Mouse (Mus musculus) hindbrain, embryonic 10.5 days (tissue): ENCODE results near the gene Cyren. TPM values are rescaled to one million over a fixed set of nuclear protein-coding genes. Genes with fewer than 3 reads are reported as not detected.

Experiments
- DNase-seq: peaks from one replicate; pipeline ENCODE4 v3.0.0-alpha.2; 2017; ENCODE audit warnings: low spot score
- H3K27ac ChIP-seq: fragments of 300-500 bp; sonication (generic); 2 replicates; pipeline ENCODE4 v1.5.1; 2016; ENCODE audit warnings: mild to moderate bottlenecking, moderate library complexity
- H3K27me3 ChIP-seq: fragments of 300-500 bp; sonication (generic); 2 replicates; pipeline ENCODE4 v1.6.1; 2016; ENCODE audit warnings: mild to moderate bottlenecking; ENCODE audit not compliant: poor library complexity, insufficient read depth, severe bottlenecking
- H3K36me3 ChIP-seq: fragments of 300-500 bp; sonication (generic); 2 replicates; pipeline ENCODE4 v1.6.1; 2016; ENCODE audit warnings: mild to moderate bottlenecking, moderate library complexity
- H3K4me1 ChIP-seq: fragments of 300-500 bp; sonication (generic); replicated peaks from 2 replicates; pipeline ENCODE4 v1.6.1; 2016; ENCODE audit warnings: mild to moderate bottlenecking
- H3K4me3 ChIP-seq: fragments of 300-500 bp; sonication (generic); 2 replicates; pipeline ENCODE4 v1.5.1; 2016; ENCODE audit warnings: mild to moderate bottlenecking, moderate library complexity
- H3K9me3 ChIP-seq: fragments of 300-500 bp; sonication (generic); 2 replicates; pipeline ENCODE4 v1.6.1; 2016; ENCODE audit warnings: mild to moderate bottlenecking, moderate library complexity
- WGBS: fragments of 180-500 bp; shearing (Covaris S2); methylation state at CpG from one replicate; pipeline ENCODE4 v1.1.7; 2016; 5-methylcytosine and 5-hydroxymethylcytosine counted together
- polyA plus RNA-seq: library from polyadenylated mRNA; unstranded; fragments of >200 nt; fragmentation: Nextera tagmentation; extraction: Ambion mirVana; gene quantifications from 2 replicates; pipeline ENCODE4 v1.2.1, GENCODE M21; 2016

Gene Cyren
- polyA plus RNA-seq, 1 experiment from 2014 or later = 17.9 TPM

DNA sequence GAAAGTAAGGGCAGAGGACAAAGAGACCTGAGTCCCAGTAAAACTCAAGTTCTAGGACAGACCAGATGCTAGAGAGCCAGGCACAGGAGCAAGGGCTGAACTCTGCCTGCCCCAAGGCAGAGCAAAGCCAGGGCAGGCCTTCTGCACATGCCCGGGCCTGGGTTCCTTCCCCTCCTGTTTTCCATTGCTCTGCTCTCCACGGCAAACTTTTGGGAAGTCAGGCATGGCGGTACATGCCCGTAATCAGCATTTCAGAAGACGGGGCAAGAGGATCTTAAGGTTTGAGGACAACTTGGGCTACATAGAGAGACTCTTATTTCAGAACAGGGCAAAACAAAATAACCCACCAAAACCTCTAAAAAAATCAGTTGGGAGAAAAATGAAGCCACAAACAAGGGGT, 7.7 kb downstream of the Cyren start:
- no peak for DNase-seq
- no peaks in the 10 kb centered on the region for H3K27me3 ChIP-seq
- no peak overlapping the region for H3K4me3 ChIP-seq
- H3K27ac ChIP-seq = peak overlapping the region; percentile 72
- peaks cover 21% of the 10 kb centered on the region; the same call in 1 of the 2 replicates for H3K36me3 ChIP-seq
- H3K4me1 ChIP-seq = peaks cover 47% of the 10 kb centered on the region
- 85% methylated on average over 5 of the region's 5 CpGs for WGBS
- H3K9me3 ChIP-seq = no peaks in the 10 kb centered on the region

DNA sequence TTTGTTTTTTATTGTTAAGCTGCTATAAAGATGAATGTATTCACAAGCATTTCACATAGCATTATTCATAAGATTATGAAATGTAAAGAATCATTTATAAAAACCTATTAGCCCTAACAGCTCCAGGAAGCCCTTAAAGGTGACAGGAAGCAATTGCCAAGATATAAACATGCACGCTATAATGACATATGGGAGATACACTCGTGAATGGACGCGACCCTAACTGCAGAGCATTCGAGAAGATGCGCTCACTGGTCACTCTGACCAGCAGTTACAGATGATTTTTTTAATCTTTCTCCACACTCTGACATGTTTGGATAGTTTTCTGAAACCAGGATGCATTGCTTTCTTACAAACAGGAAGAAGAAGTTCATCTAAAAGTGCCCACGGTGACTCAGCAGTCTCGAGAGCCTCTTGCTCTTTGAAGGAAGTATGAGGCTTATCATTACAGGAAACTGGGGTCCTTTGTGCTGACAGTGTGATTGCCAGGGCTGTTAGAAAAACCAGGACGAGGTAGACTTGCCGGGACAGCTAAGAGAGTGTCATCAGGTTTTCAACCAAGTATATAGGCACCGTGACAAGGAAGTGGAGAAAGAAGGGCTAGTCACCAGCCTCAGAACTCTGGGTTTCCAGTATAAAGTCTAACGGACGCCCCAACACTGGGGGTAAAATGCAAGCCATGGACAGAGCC, 8.5 kb downstream of the Cyren start:
- Histone ChIP-seq H3K27me3 (no peaks in the 10 kb centered on the region), H3K36me3 (peaks cover 18% of the 10 kb centered on the region; the same call in 1 of the 2 replicates), H3K4me3 (no peak overlapping the region), H3K27ac (peak overlapping the region; percentile 72; the same call in 1 of the 2 replicates), H3K9me3 (no peaks in the 10 kb centered on the region), H3K4me1 (peaks cover 41% of the 10 kb centered on the region)
- WGBS = 85% methylated on average over 13 of the region's 13 CpGs
- DNase-seq = no peak

DNA sequence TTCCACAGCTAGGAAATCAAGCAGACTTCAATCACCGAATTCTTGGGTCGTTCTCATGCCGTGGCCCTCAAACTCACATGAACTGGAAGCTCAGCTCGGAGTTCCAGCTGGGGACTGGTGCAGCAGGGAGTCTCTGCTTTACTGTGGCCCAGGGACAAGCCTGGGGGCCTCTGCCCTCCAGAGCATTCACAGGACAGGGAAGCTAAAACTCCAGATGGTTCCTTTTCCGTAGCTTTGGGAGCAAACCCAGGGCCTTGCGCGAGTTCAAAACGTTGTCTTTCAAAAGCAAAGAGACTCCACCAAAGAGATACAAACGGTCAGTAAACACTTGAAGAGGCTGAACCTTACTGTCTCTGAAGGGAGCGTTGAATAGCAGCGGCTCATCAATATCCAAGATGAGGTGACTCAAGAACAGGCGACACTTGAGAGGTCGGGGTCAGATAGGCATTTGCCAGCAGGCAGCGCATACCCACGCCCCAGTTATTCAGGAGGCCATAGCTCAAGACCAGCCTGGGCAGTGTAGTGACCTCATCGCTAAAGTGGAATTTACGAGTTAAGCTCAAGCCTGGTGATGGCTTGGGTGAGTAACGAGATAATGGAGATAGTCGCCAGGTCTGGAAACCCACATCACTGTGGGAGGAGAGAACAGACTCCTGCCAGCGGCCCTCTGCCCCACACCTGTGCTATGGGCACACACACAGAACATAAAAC, 9.2 kb downstream of the Cyren start:
- Histone ChIP-seq H3K27ac (peak overlapping the region; percentile 60), H3K27me3 (no peaks in the 10 kb centered on the region), H3K9me3 (no peaks in the 10 kb centered on the region), H3K36me3 (peaks cover 11% of the 10 kb centered on the region; the same call in 1 of the 2 replicates), H3K4me1 (peaks cover 34% of the 10 kb centered on the region), H3K4me3 (no peak overlapping the region)
- no peak for DNase-seq
- WGBS = 81% methylated on average over 20 of the region's 20 CpGs

DNA sequence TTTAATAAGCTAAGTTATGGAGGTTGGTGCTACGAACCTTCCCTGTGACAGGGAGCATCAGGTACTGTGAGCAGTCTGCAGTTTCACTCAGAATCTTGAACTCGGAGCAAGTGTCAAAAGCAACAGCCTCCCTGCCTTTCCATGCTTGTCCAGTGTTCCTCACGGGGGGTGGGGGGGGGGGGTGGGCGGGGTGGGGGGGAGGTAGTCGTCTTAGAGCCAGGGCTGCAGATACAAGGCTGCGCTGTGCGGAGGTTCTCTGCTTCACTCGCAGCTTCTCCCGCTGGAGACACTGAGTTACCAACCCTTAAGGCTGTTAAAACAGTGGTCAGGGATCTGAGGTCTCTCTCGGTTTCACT, 9.9 kb downstream of the Cyren start:
- whole genome bisulfite sequencing = 77% methylated on average over 10 of the region's 10 CpGs
- no peaks in the 10 kb centered on the region for H3K9me3 ChIP-seq
- no peak overlapping the region for H3K4me3 ChIP-seq
- H3K27ac ChIP-seq = no peak overlapping the region; the same call in 1 of the 2 replicates
- H3K36me3 ChIP-seq = 0 out of 2 replicates have a peak, but pooled peaks cover 4% of the 10 kb centered on the region
- no peak for DNase-seq
- H3K4me1 ChIP-seq = peaks cover 38% of the 10 kb centered on the region
- no peaks in the 10 kb centered on the region for H3K27me3 ChIP-seq

DNA sequence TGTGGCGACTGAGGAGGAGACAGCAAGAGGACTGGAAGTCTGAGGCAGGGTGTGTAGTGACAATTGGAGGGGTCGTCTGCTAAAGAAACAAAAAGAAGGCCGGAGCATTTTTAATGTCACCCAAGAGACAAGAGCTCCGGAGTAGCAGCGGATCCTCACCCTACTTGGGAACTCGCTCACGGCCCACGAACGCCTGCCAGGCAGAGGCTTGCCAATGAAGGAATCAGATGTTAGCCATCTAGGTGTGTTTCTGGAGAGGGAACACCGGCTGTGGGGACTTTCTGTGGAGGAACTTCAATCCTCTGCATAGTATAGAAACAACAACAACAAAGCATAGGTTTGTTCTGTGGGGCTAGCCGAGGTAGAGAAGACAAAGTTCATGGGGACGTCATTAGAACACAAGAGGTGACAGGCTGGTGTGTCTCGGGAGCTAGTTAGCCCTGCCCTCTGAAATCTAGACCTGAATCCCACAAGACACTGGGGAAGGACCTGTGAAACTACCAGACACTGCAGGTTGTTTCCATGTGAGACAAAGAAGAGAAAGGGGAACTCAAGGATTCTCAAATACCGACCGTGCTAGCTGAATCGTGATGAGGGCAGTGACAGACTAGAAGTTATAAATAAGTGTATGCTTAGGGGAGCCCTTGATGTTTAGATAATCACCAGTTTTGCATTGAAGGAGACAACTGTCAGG, 10.4 kb downstream of the Cyren start:
- Histone ChIP-seq H3K4me3 (no peak overlapping the region), H3K27ac (peak overlapping the region; percentile 76), H3K4me1 (peaks cover 39% of the 10 kb centered on the region), H3K36me3 (no peaks in the 10 kb centered on the region), H3K27me3 (no peaks in the 10 kb centered on the region), H3K9me3 (no peaks in the 10 kb centered on the region)
- no peak for DNase-seq
- WGBS = 74% methylated on average over 16 of the region's 16 CpGs

DNA sequence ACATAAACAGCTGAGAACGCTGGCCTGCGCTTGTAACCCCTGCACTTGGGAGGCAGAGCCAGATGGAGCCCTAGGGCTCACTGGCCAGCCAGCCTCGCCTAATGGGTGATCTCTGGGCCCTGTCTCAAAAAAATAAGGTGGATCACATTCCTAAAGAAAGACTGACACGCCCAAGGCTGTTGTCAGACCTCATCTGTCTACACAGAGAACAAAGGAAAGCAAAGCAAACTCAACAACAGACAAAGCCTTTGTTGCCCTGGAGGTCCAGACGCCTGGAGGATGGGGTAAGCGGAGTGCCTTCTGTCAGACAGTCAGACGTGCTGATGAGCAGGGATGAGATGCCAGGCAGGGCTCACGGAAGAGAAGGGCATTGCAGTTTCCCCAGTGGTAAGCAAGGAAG, 11.1 kb downstream of the Cyren start:
- WGBS = 29% methylated on average over 8 of the region's 8 CpGs
- Histone ChIP-seq H3K4me3 (no peak overlapping the region), H3K27me3 (no peaks in the 10 kb centered on the region), H3K4me1 (peaks cover 39% of the 10 kb centered on the region), H3K27ac (peak overlapping the region; percentile 76), H3K9me3 (no peaks in the 10 kb centered on the region), H3K36me3 (no peaks in the 10 kb centered on the region)
- DNase-seq = no peak

DNA sequence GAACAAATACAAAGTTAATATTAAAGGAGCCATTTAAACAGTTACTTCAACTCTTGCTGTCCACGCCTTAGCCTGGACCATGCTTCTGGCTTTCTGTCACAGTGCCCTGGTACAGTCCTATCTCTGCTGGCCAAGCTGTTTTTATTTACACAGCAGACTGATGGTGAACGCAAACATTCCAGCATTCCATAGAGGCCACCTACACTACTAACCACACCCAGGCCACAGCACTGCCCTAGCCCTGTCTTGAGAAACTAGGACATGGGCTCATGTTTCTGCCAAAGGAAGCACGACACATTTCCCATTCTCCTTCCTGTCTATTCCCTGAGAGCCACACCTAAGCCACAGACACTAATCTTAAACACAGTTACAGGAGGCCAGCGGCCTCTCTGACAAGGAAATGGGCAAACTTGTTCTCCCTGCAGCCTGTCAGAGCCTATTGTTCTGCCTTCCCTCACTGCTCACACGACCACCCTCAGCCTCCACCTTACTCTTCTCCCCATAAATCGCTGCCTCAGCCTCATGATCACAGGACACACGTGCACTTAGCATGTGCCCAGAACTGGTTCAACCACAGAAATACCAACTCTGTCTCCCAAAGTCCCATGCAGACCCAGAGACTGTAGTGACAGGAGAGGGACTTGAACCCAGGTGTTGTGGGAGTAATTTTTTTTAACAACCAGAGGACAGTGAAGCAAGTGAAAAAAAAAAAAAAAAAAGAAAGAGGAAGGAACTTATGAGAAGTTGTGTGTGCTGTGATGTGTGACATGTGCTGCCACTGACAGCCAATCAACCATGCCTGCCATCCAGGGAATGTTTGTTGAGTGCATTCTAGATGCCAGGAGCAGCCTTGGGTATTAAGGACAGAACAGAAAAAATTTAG, 11.9 kb downstream of the Cyren start:
- no peaks in the 10 kb centered on the region for H3K36me3 ChIP-seq
- 62% methylated on average over 7 of the region's 7 CpGs for WGBS
- no peak overlapping the region for H3K4me3 ChIP-seq
- H3K27me3 ChIP-seq = no peaks in the 10 kb centered on the region
- H3K27ac ChIP-seq = peak overlapping the region; percentile 76; the same call in 1 of the 2 replicates
- H3K9me3 ChIP-seq = no peaks in the 10 kb centered on the region
- H3K4me1 ChIP-seq = peaks cover 38% of the 10 kb centered on the region
- DNase-seq = no peak

DNA sequence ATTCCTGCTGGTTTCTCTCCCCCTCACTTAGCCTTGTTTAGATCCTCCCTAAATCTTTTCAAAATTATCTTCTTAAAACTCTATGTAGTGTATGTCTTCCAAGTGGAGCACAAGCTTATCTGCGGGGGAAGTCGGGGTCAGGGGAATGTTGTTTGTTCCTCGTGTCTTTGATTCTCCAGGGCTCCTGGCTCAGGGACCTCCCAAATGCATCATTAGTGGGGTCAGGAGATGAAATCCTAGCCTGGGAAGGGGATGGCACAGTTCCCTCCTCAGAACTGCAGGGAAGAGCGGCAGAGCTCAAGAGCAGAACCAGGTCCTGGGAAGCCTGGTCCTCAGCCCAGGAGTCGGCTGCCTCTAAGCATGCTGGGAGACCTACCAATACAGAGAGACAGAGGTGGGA, 12.6 kb downstream of the Cyren start:
- H3K4me3 ChIP-seq = no peak overlapping the region
- no peaks in the 10 kb centered on the region for H3K36me3 ChIP-seq
- 0 out of 2 replicates have a peak overlapping the region, but pooled peaks have one; percentile 45 for H3K27ac ChIP-seq
- H3K9me3 ChIP-seq = no peaks in the 10 kb centered on the region
- H3K4me1 ChIP-seq = peaks cover 36% of the 10 kb centered on the region
- H3K27me3 ChIP-seq = no peaks in the 10 kb centered on the region
- 70% methylated on average over 5 of the region's 5 CpGs for WGBS
- DNase-seq = no peak

DNA sequence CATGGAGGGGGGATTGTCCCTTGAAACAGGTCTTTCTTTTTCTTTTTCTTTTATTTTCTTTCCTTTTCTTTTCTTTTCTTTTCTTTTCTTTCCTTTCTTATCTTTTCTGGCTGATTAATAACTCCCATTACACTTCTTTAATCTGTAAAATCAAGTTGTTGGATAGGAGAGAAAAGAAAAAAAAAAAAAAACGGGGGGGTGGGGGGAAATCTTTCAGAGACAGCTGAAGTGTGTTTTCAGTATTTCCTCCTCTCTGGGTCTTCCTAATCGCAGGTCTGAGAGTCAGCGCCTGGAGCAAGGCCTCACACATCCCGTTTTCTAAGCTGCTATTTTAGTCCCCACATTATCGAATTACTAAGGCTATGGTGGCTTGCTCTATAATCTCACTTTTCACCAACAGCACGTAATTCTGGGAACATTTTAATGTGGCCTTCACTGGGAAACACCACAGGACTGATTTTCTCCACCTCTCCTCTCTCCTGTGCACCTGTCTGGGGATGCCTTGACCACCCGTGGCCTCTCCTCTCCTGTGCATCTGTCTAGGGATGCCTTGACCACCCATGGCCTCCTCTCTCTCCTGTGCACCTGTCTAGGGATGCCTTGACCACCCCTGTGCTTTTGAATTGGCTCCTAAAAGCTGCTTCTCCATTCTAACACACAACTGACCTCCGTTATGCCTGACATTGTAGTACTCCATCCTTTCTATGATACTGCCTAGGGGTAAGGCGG, 13.9 kb downstream of the Cyren start:
- DNase-seq = no peak
- peak overlapping the region; percentile 23; the same call in 1 of the 2 replicates for H3K27ac ChIP-seq
- no peak overlapping the region for H3K4me3 ChIP-seq
- H3K36me3 ChIP-seq = no peaks in the 10 kb centered on the region
- peaks cover 36% of the 10 kb centered on the region for H3K4me1 ChIP-seq
- 76% methylated on average over 9 of the region's 9 CpGs for WGBS
- no peaks in the 10 kb centered on the region for H3K9me3 ChIP-seq
- no peaks in the 10 kb centered on the region for H3K27me3 ChIP-seq

DNA sequence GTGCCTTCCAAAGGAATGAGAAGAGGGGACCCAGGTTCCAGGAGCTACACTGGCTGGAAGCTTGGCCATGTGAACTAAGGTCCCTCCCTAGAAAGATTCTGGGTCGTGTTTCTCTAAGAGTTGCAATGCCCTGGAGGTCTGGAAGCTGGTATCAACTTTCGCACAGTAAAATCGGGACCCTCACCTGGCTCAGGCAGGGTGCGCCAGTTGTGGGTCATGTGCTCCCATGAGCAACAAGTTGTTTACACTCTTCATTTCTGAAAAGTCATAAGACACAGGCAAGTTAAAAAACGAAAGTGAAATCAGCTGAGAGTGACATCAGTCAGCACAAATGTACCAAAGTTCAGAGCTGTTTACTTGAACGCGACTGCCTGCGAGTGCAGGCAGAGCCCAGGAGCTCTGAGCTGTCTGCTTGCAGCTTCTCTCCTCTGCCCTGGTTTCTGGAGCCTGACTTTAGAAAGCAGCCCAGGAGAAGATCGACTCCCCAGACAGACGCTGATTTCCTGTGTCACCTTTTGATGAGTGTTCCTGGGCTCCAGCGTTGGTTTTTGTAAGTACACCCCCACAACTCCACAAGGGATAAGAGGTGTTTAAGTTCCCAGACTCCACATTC, 15.0 kb downstream of the Cyren start, which contains the start of gene Tmem140:
Gene Tmem140, plus strand, starts transcription at position 356 of the 613 bp plus-strand sequence.
- 51% methylated on average over 11 of the region's 11 CpGs for WGBS
- H3K4me3 ChIP-seq = no peak within 1 kb of the TSS

DNA sequence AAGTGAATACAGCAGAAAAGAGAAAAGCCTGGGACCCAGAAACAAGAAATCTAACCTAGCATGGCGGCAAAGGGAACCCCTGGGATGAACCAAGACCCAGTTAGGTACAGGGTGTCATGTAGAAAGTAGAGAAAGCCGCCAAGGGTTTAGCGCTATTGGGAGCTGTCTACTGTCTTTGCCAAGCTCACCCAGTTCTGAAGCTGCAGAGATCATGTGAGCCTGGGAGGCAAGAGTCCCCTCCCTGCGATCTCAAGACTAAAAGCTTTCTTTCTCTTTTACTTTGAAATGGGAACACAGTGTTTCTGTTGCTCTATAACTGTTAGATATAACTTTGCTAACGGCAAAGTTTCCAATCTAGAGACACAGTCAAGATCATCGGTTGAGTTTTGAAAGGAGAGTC, 15.5 kb downstream of the Cyren start:
- WGBS = 94% methylated on average over 6 of the region's 6 CpGs

More for the DNA sequence above, 15.0 kb downstream of the Cyren start, which contains the start of gene Tmem140:
- H3K27ac ChIP-seq = no peak within 1 kb of the TSS
- peaks cover 29% of the 10 kb centered on the region for H3K4me1 ChIP-seq
- H3K36me3 ChIP-seq = no peaks in the 10 kb centered on the region
- DNase-seq = no peak
- no peaks in the 10 kb centered on the region for H3K27me3 ChIP-seq
- H3K9me3 ChIP-seq = no peaks in the 10 kb centered on the region

More for the DNA sequence above, 15.5 kb downstream of the Cyren start:
- no peak for DNase-seq
- Histone ChIP-seq H3K9me3 (no peaks in the 10 kb centered on the region), H3K27ac (no peak overlapping the region), H3K27me3 (no peaks in the 10 kb centered on the region), H3K4me1 (peaks cover 26% of the 10 kb centered on the region), H3K4me3 (no peak overlapping the region), H3K36me3 (no peaks in the 10 kb centered on the region)
